Mouse (Mus musculus) gastrocnemius, postnatal 4 days (tissue): ENCODE measurements at regions not wholly inside any gene's neighbourhood (a gene's known extent, or its start where the extent isn't known, plus 50 kb on each side); places are given as distances from the start of the nearest gene placed in this dataset.

Source experiments
- DNase-seq, 2 experiments: peaks; one replicate each; pipeline ENCODE4 v3.0.0; 2021 to 2022; ENCODE audit warnings: low spot score in 2 of 2, mixed read lengths in 2 of 2

- no peak for DNase-seq
Measured at GRCm38 (mm10) chr1:35957425-35958372, 110.5 kb upstream of the Hs6st1 start.

GRCm38 (mm10) chr1:35959729-35960128 lies 108.5 kb upstream of the Hs6st1 start:
- no peak for DNase-seq

- no peak for DNase-seq
Measured at GRCm38 (mm10) chr1:35960844-35961243, 107.4 kb upstream of the Hs6st1 start.

- no peak for DNase-seq
Measured at GRCm38 (mm10) chr1:35961923-35962322, 106.3 kb upstream of the Hs6st1 start.

- DNase-seq = no peak
Measured at GRCm38 (mm10) chr1:35968489-35968888, 99.7 kb upstream of the Hs6st1 start.

GRCm38 (mm10) chr1:35971435-35972189 lies 96.6 kb upstream of the Hs6st1 start:
- no peak for DNase-seq

- DNase-seq = no peak
Measured at GRCm38 (mm10) chr1:35972190-35972584, 96.0 kb upstream of the Hs6st1 start.

- peak in 1 of 2 experiments; percentile 53 for DNase-seq
Measured at GRCm38 (mm10) chr1:35973386-35973785, 94.8 kb upstream of the Hs6st1 start.

- DNase-seq = no peak
Measured at GRCm38 (mm10) chr1:35975611-35976208, 92.5 kb upstream of the Hs6st1 start.

- DNase-seq = no peak
Measured at GRCm38 (mm10) chr1:35976528-35976927, 91.7 kb upstream of the Hs6st1 start.

GRCm38 (mm10) chr1:35978116-35978515 lies 90.1 kb upstream of the Hs6st1 start:
- DNase-seq = no peak

- DNase-seq = no peak
Measured at GRCm38 (mm10) chr1:35978766-35979165, 89.4 kb upstream of the Hs6st1 start.

GRCm38 (mm10) chr1:35981226-35981625 lies 87.0 kb upstream of the Hs6st1 start:
- no peak for DNase-seq

GRCm38 (mm10) chr1:35983361-35983760 lies 84.8 kb upstream of the Hs6st1 start:
- DNase-seq = no peak

- no peak for DNase-seq
Measured at GRCm38 (mm10) chr1:35985318-35985717, 82.9 kb upstream of the Hs6st1 start.

GRCm38 (mm10) chr1:35986666-35987065 lies 81.5 kb upstream of the Hs6st1 start:
- no peak for DNase-seq

- no peak for DNase-seq
Measured at GRCm38 (mm10) chr1:35992227-35992909, 75.8 kb upstream of the Hs6st1 start.

- no peak for DNase-seq
Measured at GRCm38 (mm10) chr1:35992937-35993336, 75.3 kb upstream of the Hs6st1 start.

- DNase-seq = no peak
Measured at GRCm38 (mm10) chr1:35995691-35996090, 72.5 kb upstream of the Hs6st1 start.

- no peak for DNase-seq
Measured at GRCm38 (mm10) chr1:36001319-36001718, 66.9 kb upstream of the Hs6st1 start.

GRCm38 (mm10) chr1:36001821-36002220 lies 66.4 kb upstream of the Hs6st1 start:
- no peak for DNase-seq
